Mouse (Mus musculus): ENCODE data around the gene Hspa1l. TPM values are rescaled to one million over a fixed set of nuclear protein-coding genes. Genes with fewer than 3 reads are reported as not detected.
A peak's percentile ranks its signal among the peaks of the same experiment; 100 is the strongest.
"Not testable (repeated sequence)": the region's sequence is repeated elsewhere in the genome, so short reads cannot be mapped to it uniquely, and the experiment has no call there.

Hspa1l gene
- polyA plus RNA-seq, 1 experiment from 2014 or later: 1.6 TPM

DNA sequence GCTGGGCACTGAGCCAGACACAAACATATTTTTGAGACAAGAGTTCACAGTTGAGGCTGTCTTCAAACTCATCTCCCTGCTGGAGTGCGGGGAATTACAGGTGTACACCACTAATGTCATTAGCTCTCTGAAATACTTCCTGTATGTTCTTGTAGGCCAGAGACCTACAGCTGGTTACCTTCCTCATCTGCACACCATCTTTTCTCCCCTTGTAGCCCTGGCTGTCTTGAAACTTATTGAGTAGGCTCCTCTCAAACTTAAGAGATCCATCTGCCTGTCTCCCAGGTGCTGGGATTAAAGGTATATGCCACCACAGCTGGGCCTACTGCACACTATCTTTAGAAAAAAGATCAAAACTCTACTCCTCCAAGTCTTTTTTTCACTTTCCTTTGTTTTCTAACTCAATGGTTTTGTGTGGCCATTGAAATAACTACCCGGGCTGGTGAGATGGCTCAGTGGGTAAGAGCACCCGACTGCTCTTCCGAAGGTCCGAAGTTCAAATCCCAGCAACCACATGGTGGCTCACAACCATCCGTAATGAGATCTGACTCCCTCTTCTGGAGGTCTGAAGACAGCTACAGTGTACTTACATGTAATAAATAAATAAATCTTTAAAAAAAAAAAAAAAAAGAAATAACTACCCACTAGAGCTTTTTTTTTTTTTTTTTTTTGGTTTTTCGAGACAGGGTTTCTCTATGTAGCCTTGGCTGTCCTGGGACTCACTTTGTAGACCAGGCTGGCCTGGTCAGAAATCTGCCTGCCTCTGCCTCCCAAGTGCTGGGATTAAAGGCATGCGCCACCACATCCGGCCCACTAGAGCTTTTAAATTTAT, 23.6 kb upstream of the Hspa1l start:
- not testable (repeated sequence) for H3K9me3 ChIP-seq (ENCODE audit: control insufficient read depth, low read length); H3K27me3 ChIP-seq (ENCODE audit: control insufficient read depth, insufficient read depth, low read length); ATAC-seq (ENCODE audit: low FRiP score, low TSS enrichment); H3K27ac ChIP-seq (replicated peaks; ENCODE audit: low read depth, low read length); H3K4me2 ChIP-seq (ENCODE audit: low read length); H3K4me3 ChIP-seq (replicated peaks; ENCODE audit: low read depth, low read length); H3K9ac ChIP-seq (replicated peaks; ENCODE audit: low read length)
- peaks cover 12% of the 10 kb centered on the region for H3K4me1 ChIP-seq (ENCODE audit: control insufficient read depth, insufficient read depth, low read length)
- peak; percentile 7 for DNase-seq
- H3K36me3 ChIP-seq (ENCODE audit: control insufficient read depth, insufficient read depth, low read length): peaks cover 25% of the 10 kb centered on the region
- WGBS: 60% methylated on average over 9 of the region's 9 CpGs

DNA sequence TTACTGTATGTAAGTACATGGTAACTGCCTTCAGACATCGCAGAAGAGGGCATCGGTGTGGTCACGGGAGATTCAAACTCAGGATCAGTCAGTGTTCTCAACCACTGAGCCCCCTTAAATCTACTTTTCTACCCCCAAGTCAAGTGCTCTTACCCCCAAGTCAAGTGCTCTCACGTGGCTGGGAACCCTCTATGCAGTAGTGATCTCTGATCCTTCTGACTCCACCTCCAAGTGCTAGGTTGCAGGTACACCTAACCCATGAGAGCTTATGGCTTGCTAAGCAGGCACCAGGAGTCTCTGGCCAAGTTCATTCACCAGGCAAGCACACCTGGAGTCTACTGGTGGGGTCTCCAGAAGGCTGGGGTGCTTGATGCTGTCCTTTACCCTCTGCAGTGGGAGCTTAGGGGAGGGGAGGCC, 22.9 kb upstream of the Hspa1l start:
- Histone ChIP-seq H3K36me3 (ENCODE audit: control insufficient read depth, insufficient read depth, low read length) (peaks cover 25% of the 10 kb centered on the region), H3K27me3 (ENCODE audit: control insufficient read depth, insufficient read depth, low read length) (no peaks in the 10 kb centered on the region), H3K4me1 (ENCODE audit: control insufficient read depth, insufficient read depth, low read length) (peaks cover 12% of the 10 kb centered on the region), H3K9ac (replicated peaks; ENCODE audit: low read length) (no peak overlapping the region; the same call in 1 of the 2 replicates), H3K9me3 (ENCODE audit: control insufficient read depth, low read length) (no peaks in the 10 kb centered on the region), H3K27ac (replicated peaks; ENCODE audit: low read depth, low read length) (no peak overlapping the region), H3K4me3 (replicated peaks; ENCODE audit: low read depth, low read length) (no peak overlapping the region), H3K4me2 (ENCODE audit: low read length) (0 out of 2 replicates have a peak overlapping the region, but pooled peaks have one; percentile 7)
- ATAC-seq (ENCODE audit: low FRiP score, low TSS enrichment): no peak
- WGBS: 42% methylated on average over 4 of the region's 4 CpGs
- DNase-seq: no peak

DNA sequence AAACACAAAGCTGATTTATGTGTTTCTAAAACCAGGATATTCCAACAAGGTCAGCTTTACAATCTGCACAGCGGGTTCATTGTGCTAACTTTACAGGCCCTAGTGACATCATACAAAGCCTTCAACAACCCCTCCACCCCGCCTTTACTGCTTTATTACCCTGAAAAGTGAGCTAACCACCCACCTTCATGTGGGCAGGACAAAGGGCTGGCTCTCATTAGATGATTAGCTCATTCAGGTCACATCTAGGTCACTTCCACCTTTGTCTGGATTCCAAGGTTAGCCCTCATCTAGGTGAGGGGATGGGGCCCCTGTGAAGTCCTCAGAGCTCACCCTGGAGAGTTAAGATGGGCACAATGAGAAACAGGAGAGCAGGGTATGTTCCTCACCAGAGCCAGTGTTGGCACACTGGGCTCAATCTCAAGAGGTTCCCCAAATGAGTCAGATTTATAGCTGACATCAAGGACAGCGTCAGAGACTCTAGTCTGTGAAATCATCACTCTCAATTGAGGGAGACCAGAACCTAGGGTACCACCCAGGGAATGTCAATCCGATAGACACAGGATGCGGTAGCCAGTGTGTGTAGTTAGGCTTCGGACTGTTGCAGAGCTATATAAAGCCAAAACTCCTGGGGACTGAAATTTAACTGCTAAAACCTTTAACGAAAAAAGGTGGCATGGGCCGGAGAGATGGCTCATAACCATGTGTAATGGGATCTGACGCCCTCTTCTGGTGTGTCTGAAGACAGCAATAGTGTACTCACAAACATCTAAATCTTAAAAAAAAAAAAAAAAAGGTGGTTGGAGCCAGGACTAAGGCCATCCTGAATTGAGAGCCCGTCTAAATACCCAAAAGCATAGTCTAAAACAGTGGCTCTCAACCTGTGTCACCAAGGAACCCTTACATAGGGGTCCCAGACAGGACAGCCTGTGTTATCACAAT, 21.7 kb upstream of the Hspa1l start:
- H3K36me3 ChIP-seq (ENCODE audit: control insufficient read depth, insufficient read depth, low read length): peaks cover 25% of the 10 kb centered on the region
- 0 out of 2 replicates have a peak, but pooled peaks cover 9% of the 10 kb centered on the region for H3K27me3 ChIP-seq (ENCODE audit: control insufficient read depth, insufficient read depth, low read length)
- H3K9me3 ChIP-seq (ENCODE audit: control insufficient read depth, low read length): no peaks in the 10 kb centered on the region
- peak overlapping the region; percentile 84 for H3K4me2 ChIP-seq (ENCODE audit: low read length)
- WGBS: 31% methylated on average over 10 of the region's 10 CpGs
- DNase-seq (peak; percentile 16), ATAC-seq (ENCODE audit: low FRiP score, low TSS enrichment) (no peak)
- H3K4me3 ChIP-seq (replicated peaks; ENCODE audit: low read depth, low read length): peak overlapping the region; percentile 98
- peak overlapping the region; percentile 97 for H3K9ac ChIP-seq (replicated peaks; ENCODE audit: low read length)
- H3K4me1 ChIP-seq (ENCODE audit: control insufficient read depth, insufficient read depth, low read length): peaks cover 12% of the 10 kb centered on the region
- peak overlapping the region; percentile 87 for H3K27ac ChIP-seq (replicated peaks; ENCODE audit: low read depth, low read length)

DNA sequence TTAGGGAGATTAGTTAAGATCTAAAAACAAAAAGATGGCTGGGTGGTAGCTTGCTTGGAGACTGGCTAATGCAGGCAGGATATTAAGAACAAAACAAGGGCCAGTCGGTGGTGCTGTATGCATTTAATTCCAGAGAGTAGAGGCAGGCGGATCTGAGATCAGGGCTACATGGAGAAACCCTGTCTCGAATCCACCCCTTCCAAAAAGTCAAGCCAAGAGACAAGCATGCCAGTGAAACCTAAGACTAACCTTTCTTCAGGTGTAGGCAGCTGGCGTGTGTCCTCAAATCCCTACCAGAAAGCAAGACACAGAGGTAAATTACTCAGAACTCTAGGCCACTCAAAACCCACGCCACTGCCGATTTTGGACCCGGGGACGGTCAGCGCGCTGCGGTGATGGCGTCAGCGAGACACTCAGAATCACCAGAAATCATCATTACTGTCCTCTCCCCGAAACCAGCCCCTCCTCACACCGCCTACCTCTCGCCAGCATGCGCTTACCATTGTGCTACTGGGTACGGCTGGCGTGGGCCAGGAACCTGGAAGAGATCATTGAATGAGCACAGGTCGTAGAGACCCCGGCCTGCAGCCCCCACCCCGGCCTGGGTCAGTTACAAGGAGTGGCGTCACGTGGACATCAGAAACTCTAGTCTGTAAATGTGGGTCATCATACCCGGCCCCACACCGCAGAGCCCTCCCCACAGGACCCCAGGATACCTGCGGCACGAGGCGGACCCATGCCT, 20.7 kb upstream of the Hspa1l start:
- Histone ChIP-seq H3K4me2 (ENCODE audit: low read length) (peak overlapping the region; percentile 84), H3K27ac (replicated peaks; ENCODE audit: low read depth, low read length) (peak overlapping the region; percentile 87), H3K9ac (replicated peaks; ENCODE audit: low read length) (peak overlapping the region; percentile 97), H3K27me3 (ENCODE audit: control insufficient read depth, insufficient read depth, low read length) (0 out of 2 replicates have a peak, but pooled peaks cover 13% of the 10 kb centered on the region), H3K36me3 (ENCODE audit: control insufficient read depth, insufficient read depth, low read length) (peaks cover 25% of the 10 kb centered on the region), H3K4me1 (ENCODE audit: control insufficient read depth, insufficient read depth, low read length) (peaks cover 12% of the 10 kb centered on the region), H3K4me3 (replicated peaks; ENCODE audit: low read depth, low read length) (peak overlapping the region; percentile 98), H3K9me3 (ENCODE audit: control insufficient read depth, low read length) (no peaks in the 10 kb centered on the region)
- under 1% methylated on average over 29 of the region's 29 CpGs for WGBS
- peak; percentile 56 for DNase-seq
- ATAC-seq (ENCODE audit: low FRiP score, low TSS enrichment): peak; percentile 59; the same call in 1 of the 2 replicates

DNA sequence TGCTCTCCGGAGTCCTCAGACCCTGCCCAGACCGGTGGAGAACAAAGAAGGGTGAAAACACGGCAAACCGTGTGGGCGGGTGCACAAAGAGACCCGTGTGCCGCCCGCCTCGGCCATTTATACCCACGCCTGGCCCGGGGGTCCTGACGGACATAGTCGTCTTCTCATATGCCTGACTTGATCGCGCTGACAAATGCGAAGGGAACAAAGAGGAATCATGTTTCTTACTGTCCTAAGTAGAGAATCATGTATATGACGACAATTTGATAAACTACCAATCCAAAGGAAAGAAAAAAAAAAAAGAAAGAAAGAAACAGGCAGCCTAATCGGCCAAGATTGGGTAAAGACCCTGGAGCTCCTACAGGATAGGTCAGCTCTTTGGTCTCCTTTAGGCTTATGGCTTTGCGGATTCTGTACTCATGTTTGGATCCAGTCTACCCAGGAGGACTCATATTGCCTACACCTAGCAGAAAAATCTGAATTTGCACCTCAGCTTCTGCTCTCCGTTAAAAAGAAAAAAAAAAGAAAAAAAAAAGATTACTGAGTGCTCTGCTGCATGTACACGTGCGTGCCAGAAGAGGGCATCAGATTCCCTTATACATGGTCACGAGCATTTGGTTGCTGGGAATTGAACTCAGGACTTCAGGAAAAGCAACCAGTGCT, 20.0 kb upstream of the Hspa1l start:
- Histone ChIP-seq H3K4me1 (ENCODE audit: control insufficient read depth, insufficient read depth, low read length) (peaks cover 12% of the 10 kb centered on the region), H3K4me2 (ENCODE audit: low read length) (peak overlapping the region; percentile 84), H3K9ac (replicated peaks; ENCODE audit: low read length) (peak overlapping the region; percentile 97), H3K36me3 (ENCODE audit: control insufficient read depth, insufficient read depth, low read length) (peaks cover 25% of the 10 kb centered on the region), H3K9me3 (ENCODE audit: control insufficient read depth, low read length) (no peaks in the 10 kb centered on the region), H3K4me3 (replicated peaks; ENCODE audit: low read depth, low read length) (peak overlapping the region; percentile 98), H3K27me3 (ENCODE audit: control insufficient read depth, insufficient read depth, low read length) (0 out of 2 replicates have a peak, but pooled peaks cover 13% of the 10 kb centered on the region), H3K27ac (replicated peaks; ENCODE audit: low read depth, low read length) (peak overlapping the region; percentile 87)
- ATAC-seq (ENCODE audit: low FRiP score, low TSS enrichment) (peak; percentile 87), DNase-seq (peak; percentile 90)
- WGBS: under 1% methylated on average over 23 of the region's 23 CpGs

DNA sequence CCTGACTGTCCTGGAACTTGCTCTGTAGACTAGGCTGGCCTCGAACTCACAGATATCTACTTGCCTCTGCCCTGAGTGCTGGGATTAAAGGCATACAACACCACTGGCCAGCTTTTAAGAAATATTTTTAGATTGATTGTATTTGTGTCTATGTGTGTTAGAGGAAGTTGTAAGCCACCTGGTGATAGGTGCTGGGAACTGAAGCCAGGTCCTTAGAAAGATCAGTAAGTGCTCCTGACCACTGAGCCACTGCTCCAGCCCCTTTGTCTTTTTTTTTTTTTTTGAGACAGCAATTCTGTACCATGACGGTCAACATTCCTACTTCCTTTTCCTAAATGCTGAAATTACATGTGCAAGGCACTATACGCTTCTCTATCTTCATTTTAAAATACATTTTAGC, 19.2 kb upstream of the Hspa1l start:
- 95% methylated on average over 3 of the region's 3 CpGs for WGBS
- no peak for ATAC-seq (ENCODE audit: low FRiP score, low TSS enrichment)
- Histone ChIP-seq H3K4me1 (ENCODE audit: control insufficient read depth, insufficient read depth, low read length) (peaks cover 12% of the 10 kb centered on the region), H3K36me3 (ENCODE audit: control insufficient read depth, insufficient read depth, low read length) (peaks cover 24% of the 10 kb centered on the region), H3K4me2 (ENCODE audit: low read length) (peak overlapping the region; percentile 84; the same call in 1 of the 2 replicates), H3K27me3 (ENCODE audit: control insufficient read depth, insufficient read depth, low read length) (0 out of 2 replicates have a peak, but pooled peaks cover 13% of the 10 kb centered on the region), H3K9ac (replicated peaks; ENCODE audit: low read length) (no peak overlapping the region), H3K4me3 (replicated peaks; ENCODE audit: low read depth, low read length) (peak overlapping the region; percentile 98; the same call in 1 of the 2 replicates), H3K27ac (replicated peaks; ENCODE audit: low read depth, low read length) (peak overlapping the region; percentile 87), H3K9me3 (ENCODE audit: control insufficient read depth, low read length) (no peaks in the 10 kb centered on the region)
- DNase-seq: no peak

DNA sequence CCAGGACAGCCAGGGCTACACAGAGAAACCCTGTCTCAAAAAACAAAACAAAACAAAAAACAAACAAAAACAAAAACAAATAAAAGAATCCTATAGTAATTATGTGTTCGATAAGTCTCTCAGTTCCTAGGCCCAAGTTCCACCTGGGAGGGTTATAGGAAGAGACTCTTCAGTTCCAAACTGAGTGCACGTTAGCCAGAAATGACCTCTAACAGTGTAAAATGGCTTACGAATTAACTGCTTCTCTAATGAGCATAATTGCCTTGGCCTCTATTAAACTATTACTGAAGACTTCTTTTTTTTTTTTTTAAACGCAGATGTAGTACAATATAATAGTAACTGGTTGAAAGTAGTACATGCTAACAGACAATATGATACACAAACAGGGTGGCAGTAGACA, 18.6 kb upstream of the Hspa1l start:
- whole genome bisulfite sequencing: 95% methylated on average over 4 of the region's 4 CpGs
- Histone ChIP-seq H3K9me3 (ENCODE audit: control insufficient read depth, low read length) (no peaks in the 10 kb centered on the region), H3K4me1 (ENCODE audit: control insufficient read depth, insufficient read depth, low read length) (peaks cover 12% of the 10 kb centered on the region), H3K4me2 (ENCODE audit: low read length) (no peak overlapping the region), H3K36me3 (ENCODE audit: control insufficient read depth, insufficient read depth, low read length) (peaks cover 18% of the 10 kb centered on the region), H3K9ac (replicated peaks; ENCODE audit: low read length) (no peak overlapping the region), H3K27me3 (ENCODE audit: control insufficient read depth, insufficient read depth, low read length) (0 out of 2 replicates have a peak, but pooled peaks cover 13% of the 10 kb centered on the region), H3K27ac (replicated peaks; ENCODE audit: low read depth, low read length) (no peak overlapping the region), H3K4me3 (replicated peaks; ENCODE audit: low read depth, low read length) (no peak overlapping the region)
- no peak for DNase-seq
- no peak for ATAC-seq (ENCODE audit: low FRiP score, low TSS enrichment)
